Mouse (Mus musculus) bone marrow, adult 2 months (tissue): ENCODE results near the gene Mtmr2.

ENCODE experiments used
- CTCF ChIP-seq: fragments of 200-500 bp; IDR thresholded peaks from 2 replicates; pipeline ENCODE4 v1.5.1; 2011; ENCODE audit warnings: low read length, control low read depth; ENCODE audit not compliant: control insufficient read depth, insufficient read depth
- POLR2A ChIP-seq: fragments of 200-500 bp; IDR thresholded peaks from 2 replicates; pipeline ENCODE4 v1.6.1; 2011; ENCODE audit warnings: low read depth, mild to moderate bottlenecking, control low read depth, low read length, borderline replicate concordance; ENCODE audit not compliant: control insufficient read depth

- TF ChIP-seq CTCF (no peak), POLR2A (no peak)
Observed at GRCm38 (mm10) chr9:13847591-13847990, 99.4 kb downstream of the Mtmr2 start.
